Mouse (Mus musculus) heart, adult 18-20 months (tissue): ENCODE data around the gene Xxylt1. TPM values are rescaled to one million over a fixed set of nuclear protein-coding genes. Genes with fewer than 3 reads are reported as not detected.
A peak's percentile ranks its signal among the peaks of the same experiment; 100 is the strongest.

ENCODE experiments used
- DNase-seq, 2 experiments: peaks; one replicate each; pipeline ENCODE4 v3.0.0; 2021 to 2022; ENCODE audit warnings: mixed read lengths in 1 of 2
- total RNA-seq, 2 experiments: library from RNA; stranded (reverse); gene quantifications; 2 replicates each; pipeline ENCODE4 v1.2.3; 2021

Xxylt1 gene
- total RNA-seq, 2 experiments from 2014 or later: 10.2 to 10.9 TPM

DNA sequence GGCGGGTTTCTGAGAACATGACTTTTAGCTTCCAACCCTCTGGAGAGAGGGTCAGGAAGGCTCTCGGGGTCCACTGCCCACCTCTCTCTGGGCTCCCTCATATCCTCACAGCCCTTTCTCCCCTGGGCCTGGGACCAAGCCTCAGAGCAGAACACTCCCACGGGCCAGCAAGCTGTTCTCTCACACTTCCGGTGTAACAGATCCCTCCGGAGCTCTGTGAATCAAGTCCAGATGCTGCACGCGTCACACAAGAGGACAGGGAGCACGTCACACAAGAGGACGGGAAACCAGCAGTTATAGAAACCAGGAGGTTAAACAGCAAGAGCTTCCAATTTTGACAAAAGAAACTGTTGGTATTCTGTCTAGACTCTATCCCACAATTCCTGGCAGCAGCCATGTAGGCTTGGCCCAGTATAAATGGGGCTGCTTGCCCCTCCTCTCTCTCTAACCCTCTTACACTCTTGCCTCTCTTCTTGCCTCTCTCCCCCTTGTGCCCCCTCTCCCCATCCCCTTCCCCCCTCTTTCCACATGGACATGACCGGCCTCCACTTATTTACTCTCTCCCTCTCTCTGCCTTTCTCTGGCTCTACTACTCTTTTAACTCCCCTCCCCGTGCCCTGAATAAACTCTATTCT is 19.9 kb downstream of the Xxylt1 start:
- peak; percentile 66 to 79 for DNase-seq

GRCm38 (mm10) chr16:31060714-31061113 is 20.5 kb downstream of the Xxylt1 start:
- no peak for DNase-seq

GRCm38 (mm10) chr16:31060226-31060625 is 21.0 kb downstream of the Xxylt1 start:
- DNase-seq: no peak

DNA sequence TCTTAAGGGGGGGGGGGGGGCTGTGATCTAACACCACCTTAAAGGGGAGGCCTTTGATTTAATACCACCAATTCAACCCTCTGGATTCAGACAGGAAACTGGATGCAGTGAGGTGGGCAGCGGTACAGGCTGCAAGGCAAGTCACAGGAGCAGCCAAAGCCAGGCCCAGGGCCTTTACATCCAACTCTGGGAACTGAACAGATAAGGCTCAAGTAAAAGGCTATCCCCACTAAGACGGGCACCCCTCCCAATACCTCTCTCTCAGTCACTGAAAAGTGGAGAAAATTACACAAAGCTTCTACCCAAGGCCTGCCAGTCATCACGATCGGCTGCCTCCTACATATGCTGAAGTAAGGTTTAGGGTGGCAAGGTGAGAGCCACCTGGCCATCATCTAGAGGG is 21.5 kb downstream of the Xxylt1 start:
- no peak for DNase-seq

- no peak for DNase-seq
These were observed 28.4 kb downstream of the Xxylt1 start for GRCm38 (mm10) chr16:31052812-31053211.

GRCm38 (mm10) chr16:31052177-31052726 is 29.0 kb downstream of the Xxylt1 start:
- no peak for DNase-seq

GRCm38 (mm10) chr16:31050701-31051100 is 30.5 kb downstream of the Xxylt1 start:
- no peak for DNase-seq

- DNase-seq: no peak
These were observed 33.0 kb downstream of the Xxylt1 start for GRCm38 (mm10) chr16:31048194-31048593.

DNA sequence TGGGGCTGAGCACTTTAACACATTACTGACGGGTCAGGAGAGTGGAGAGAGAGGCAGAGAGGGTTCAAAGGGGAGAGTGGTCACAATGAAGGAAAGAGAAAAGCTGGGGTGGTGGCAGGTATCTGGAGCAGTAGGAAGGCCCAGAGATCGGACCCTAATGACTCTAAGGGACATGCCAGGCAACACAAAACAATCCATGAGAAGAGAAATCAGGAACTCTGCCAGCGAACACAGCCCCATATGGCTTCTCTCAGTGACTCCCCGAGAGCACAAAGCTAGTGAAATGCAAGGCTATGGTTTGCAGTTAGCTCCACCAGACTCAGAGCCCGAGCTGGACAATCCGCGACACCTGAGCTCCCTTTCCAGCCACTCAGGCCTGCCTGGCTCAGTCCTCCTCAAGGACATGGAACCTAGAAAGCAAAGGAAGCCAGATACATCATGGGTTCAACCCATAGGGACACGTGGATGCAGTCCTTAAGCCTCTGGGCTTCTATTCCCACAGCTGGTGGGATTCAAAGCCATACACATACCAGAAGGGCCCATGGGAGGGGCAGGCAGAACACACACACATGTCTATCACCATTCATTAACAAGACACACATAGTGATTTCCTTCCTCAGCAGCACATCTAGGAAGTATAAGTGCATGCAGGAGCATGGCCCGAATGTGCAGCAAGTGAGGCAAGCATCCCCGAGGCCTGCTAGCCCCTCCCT is 33.9 kb downstream of the Xxylt1 start:
- DNase-seq: no peak

DNA sequence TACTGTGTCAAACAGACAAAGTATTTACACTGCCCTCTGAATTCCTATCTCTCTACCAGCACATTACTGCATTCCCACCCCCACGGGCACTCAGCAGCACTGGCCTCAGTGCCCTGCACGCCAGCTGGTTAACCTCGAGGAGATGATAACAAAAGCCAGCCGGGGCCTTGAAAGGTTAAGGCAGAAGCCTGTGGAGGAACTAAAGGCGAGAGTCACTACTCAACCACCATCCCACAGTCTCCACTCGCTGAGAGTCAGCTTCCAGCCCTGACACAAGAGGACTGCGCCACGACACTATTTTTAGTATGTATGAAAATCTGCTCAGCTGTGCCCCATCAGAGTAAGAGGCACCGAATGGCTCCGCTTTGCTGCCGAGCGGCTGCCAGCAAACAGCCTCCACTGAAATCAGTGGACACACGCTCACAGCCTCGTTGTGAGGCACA is 35.0 kb downstream of the Xxylt1 start:
- DNase-seq: peak in 1 of 2 experiments; percentile 31

GRCm38 (mm10) chr16:31045211-31045610 is 36.0 kb downstream of the Xxylt1 start:
- DNase-seq: no peak

DNA sequence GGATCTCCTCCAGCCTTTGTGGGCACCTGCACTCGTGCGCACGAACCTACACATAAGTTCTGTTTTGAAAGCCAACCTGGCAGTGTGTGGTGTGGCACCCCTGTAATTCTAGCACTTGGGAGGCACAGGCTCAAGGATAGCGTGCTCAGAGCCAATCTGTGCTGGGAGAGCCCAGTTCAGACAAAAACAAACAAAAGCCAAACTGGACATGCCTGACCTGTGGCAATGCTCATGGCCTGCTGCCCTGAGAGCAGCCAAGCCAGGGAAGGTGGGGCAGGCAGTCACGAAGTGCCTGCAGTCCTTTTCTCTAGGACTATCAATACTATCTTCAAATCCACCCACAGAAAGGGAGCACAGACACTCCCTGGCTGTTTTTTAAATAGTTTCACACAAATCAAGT is 38.1 kb downstream of the Xxylt1 start:
- DNase-seq: no peak

- DNase-seq: no peak
These were observed 39.7 kb downstream of the Xxylt1 start for GRCm38 (mm10) chr16:31041566-31041965.

- no peak for DNase-seq
These were observed 41.3 kb downstream of the Xxylt1 start for GRCm38 (mm10) chr16:31039803-31040459.

GRCm38 (mm10) chr16:31037431-31037830 is 43.8 kb downstream of the Xxylt1 start:
- no peak for DNase-seq

- no peak for DNase-seq
These were observed 45.5 kb downstream of the Xxylt1 start for GRCm38 (mm10) chr16:31035651-31036245.

DNA sequence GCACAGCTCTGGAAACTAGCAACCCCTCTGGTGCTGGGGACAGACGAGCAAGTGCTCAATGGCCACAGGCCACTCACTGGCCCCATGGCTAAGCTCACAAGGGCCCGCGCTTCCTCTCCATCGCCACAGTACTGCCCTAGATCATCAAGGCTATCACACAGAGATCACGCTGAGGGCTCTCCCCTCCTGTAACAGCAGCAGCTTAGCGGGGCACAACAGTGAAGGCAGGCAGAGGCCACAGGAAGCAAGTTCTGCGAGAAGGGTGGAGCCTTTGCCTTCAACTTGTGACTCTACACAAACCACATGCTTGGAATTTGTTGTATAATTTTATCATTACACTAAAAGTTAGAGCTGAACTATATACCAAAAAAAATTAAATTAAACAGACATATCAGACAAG is 46.0 kb downstream of the Xxylt1 start:
- DNase-seq: no peak

- DNase-seq: no peak
These were observed 47.2 kb downstream of the Xxylt1 start for GRCm38 (mm10) chr16:31034051-31034450.

GRCm38 (mm10) chr16:31029739-31030485 is 51.3 kb downstream of the Xxylt1 start:
- peak in 1 of 2 experiments; percentile 29 for DNase-seq

DNA sequence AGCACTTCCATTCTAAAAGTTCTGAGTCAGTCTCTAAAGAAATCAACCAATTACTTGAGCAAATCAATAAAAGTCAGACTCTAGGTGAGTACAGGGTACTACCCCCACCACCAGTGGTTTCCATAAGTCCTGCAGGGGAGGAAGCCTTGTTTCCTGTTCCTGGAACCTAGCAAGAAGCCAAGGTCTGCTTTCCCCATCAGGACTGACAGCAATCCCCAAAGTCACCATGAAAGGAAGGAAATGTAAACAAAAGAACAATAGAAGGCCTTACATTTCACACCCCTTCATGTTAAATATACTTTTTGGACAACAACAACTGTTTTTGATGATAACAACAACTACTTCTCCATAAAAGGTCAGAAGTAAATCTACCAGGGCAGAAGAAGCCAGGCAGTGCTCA is 53.6 kb downstream of the Xxylt1 start:
- peak in 1 of 2 experiments; percentile 70 for DNase-seq

GRCm38 (mm10) chr16:31025516-31025915 is 55.7 kb downstream of the Xxylt1 start:
- no peak for DNase-seq

- DNase-seq: no peak
These were observed 56.2 kb downstream of the Xxylt1 start for GRCm38 (mm10) chr16:31024997-31025396.
